Mouse (Mus musculus) urinary bladder, adult 18-20 months (tissue): Measurements from ENCODE around the gene Nbea.

Experiments
- DNase-seq, 2 experiments: peaks; one replicate each; pipeline ENCODE4 v3.0.0; 2022; ENCODE audit warnings: low spot score in 2 of 2, mixed read lengths in 2 of 2

Nbea gene

DNA sequence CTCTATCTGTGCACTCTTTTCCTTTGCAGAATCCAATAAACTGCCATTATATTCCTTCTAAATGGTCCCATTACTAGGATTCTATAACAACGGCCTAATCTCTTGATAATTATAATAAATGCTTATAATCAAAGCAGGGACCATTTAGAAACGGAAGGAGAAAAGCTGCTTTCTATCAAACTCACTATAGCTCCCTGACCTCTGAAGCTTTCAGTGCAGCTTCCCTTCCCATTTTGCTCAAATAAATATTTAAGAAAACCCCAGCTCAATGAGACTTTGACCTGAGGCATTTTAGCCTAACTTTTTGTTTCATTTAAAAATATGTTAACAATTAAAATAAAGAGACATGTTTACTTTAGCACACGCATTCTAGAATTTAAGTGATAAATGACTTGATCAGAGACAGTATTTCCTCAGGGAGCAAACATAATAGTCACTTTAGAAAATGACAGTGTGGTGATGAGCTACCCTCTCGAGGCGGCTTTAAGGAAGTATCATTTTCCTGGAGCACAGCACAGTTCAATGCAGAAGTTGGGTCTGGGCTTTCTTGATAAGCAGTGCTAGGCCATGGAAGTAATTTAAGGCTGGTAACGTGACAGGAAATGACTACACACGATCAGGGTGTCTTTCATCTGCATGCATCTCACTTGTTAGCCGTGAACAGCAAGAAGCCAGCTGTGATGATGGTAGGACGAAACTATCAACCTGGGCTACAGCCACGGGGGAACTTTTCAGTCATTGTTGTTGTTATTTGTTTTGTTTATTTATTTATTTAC lies 354.8 kb downstream of the Nbea start:
- DNase-seq = no peak

- DNase-seq = no peak
Observed at GRCm38 (mm10) chr3:55824864-55825263, 358.6 kb downstream of the Nbea start.

- no peak for DNase-seq
Observed at GRCm38 (mm10) chr3:55819598-55819997, 363.9 kb downstream of the Nbea start.

DNA sequence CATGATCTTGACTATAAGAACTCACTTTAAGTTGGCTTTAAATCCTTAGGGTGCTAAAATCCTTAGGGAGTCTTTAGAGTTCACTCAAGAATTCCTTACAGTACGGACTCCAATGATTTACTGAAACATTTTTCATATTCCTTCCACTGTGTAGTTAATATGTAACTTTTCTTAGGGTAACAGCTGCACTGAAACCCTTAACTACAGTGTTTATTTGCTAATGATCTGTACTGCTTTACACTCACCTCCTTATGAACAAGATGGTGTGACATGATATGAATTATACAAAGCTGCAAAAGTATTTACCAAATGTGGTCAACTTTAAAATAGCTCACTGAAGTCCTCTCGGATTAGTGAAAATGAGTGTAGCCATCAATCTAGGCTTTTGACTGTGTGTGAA lies 365.4 kb downstream of the Nbea start:
- no peak for DNase-seq

- DNase-seq = no peak
Observed at GRCm38 (mm10) chr3:55816638-55817375, 366.7 kb downstream of the Nbea start.

DNA sequence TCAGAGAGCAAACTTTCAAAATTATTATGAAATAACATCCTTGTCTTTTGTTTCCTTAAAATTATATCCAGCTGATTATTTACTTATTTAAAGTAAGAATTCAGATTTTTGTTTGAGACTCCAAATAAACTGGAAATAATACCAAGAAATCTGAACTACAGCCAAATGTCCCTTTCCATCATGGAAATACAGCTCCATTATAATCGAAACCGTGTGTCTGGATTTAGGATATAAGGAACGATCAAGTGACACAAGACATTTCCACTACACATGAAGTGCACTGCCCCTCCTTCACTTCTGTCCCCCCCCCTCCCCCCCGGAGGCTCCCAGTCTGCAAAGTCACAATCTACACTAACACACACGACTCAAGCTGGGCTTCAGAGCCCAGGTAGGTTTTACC lies 367.4 kb downstream of the Nbea start:
- DNase-seq = no peak

DNA sequence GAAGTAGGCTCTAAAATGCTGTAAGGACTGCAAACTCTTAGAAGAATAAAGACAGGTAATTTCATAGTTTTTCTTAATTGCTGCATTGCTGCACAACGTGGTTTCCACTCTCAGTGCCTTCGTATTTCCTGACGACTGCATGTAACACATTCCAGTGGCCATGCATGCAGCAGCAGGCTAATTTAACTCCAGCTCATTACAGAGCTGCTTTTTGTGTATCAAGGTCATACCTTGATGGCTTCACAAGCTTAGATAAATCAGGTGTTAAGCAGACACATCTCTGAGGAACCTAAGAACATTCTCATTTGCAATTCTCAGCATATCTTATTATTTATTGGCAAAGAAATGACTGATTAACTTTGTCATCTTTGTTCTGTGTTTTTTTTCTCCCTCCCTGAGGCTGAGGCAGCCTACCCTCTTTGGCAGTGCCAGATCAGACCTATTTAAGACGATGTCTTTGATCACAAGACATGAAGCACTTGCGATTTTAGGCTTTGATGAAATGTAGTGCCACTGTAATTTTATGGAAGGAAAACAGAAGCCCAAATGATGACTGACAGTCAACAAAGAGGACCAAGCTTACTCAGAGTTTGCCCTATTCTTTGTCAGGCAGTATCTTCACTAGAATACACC lies 368.4 kb downstream of the Nbea start:
- no peak for DNase-seq

DNA sequence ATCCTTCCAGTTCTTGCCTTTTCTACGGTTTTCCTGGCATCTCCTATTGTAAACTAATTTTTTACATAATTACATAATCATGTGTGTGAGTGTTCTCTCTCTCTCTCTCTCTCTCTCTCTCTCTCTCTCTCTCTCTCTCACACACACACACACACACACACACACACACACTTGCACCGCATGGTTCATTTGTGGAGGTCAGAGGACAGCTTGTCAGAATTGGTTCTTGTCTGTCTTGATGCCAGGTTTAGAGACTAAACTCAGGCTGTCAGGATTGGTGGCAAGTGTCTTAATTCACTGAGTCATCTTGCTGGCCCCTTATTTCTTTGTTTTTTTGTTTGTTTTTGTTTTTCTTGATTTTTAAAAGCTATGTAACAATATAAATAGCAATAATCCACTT lies 388.7 kb downstream of the Nbea start:
- no peak for DNase-seq

GRCm38 (mm10) chr3:55793842-55794575 lies 389.5 kb downstream of the Nbea start:
- DNase-seq = no peak

DNA sequence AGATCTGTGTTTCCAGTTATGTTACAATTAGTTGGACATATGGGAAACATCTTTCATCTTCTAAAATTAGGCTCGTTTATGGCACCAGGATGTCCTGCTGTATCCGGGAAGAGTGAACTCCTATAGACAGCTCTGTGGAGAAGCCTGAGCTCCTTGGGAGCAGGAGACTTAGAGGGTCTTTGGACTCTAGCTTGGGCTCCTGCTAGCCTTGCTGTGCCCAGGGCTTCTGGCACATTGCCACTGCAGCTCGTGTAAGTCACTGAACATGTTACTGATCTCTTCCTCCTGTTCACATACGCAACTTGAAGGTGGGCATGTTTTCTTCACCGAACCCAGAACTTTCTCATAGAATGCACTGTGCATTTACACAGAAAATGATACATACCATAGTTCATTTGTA lies 391.2 kb downstream of the Nbea start:
- DNase-seq = no peak

DNA sequence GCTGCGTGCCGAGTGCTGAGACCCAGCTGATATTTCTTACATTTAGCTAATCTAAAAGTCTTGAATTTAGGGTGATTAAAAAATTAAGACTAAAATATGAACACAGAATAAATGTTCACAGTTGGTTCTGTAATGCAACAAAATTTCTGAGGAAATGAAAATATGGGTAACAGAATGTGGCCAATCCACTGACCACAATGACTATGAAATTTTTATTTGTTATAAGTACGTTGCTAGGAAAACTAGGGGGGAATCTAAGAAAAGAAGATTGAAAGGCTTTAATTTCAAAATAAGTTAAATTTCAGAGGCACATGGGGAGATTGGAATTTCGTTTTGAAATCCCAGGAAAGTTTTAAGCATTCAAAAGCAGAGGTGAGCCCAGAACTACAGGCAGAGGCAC lies 392.9 kb downstream of the Nbea start:
- DNase-seq = no peak

DNA sequence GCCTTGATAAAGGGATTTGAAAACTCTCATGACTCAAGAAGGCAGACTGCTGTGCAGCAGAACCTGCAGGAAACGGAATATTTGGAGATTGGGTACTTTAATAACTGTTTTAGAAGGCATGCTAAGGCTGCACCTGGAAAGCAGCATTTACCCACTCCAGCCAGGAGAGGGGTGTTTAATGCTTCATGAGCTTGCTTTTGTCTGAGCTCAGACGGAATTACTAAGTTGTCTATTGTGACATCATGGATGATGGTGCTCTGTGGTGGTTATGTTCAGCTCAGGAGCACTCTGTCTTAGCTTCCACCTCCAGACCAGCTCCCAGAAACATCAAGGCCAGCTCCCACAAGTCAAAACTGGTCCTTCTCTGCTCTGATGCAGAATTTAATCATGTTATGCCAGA lies 393.6 kb downstream of the Nbea start:
- no peak for DNase-seq

- DNase-seq = no peak
Observed at GRCm38 (mm10) chr3:55788621-55789201, 394.8 kb downstream of the Nbea start.

GRCm38 (mm10) chr3:55788214-55788586 lies 395.3 kb downstream of the Nbea start:
- no peak for DNase-seq

DNA sequence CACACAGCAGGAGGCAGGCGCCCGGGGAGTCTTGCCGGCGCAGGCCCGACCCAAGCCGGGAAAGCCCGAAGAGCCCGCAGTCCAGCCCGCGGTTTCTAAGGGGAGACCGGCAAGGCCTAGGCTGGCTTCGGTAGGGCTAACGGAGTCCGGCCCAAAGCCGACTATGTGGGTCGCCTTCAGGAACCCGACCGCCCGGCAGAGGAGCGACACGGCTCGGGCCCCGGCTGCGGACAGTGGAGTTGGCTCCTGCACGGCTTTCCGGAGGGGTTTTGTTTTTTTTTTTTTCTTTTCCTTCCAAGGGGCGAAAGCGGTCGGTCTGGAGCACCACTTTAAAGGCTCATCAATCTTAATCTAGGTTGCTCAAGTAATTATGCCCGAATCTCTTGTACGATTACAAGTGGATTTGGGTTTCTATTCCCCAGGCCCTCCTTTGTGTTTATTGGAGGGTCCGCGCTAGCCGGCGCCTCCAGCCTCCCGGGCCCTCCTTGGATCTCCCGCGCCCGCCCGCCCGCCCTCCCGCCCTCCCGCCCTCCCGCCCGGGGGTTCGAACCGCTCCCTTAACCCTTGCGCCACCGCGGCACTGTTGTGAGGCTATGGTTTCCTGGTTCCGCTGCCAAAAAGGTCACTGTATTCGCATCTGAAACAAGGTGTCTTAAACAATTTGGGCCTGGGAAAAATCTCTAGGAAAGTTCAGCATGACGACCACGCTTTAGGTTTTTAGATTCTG lies 395.9 kb downstream of the Nbea start:
- peak in 1 of 2 experiments; percentile 41 for DNase-seq

GRCm38 (mm10) chr3:55786835-55787486 lies 396.5 kb downstream of the Nbea start:
- no peak for DNase-seq

- DNase-seq = no peak
Observed at GRCm38 (mm10) chr3:55785981-55786725, 397.3 kb downstream of the Nbea start.

DNA sequence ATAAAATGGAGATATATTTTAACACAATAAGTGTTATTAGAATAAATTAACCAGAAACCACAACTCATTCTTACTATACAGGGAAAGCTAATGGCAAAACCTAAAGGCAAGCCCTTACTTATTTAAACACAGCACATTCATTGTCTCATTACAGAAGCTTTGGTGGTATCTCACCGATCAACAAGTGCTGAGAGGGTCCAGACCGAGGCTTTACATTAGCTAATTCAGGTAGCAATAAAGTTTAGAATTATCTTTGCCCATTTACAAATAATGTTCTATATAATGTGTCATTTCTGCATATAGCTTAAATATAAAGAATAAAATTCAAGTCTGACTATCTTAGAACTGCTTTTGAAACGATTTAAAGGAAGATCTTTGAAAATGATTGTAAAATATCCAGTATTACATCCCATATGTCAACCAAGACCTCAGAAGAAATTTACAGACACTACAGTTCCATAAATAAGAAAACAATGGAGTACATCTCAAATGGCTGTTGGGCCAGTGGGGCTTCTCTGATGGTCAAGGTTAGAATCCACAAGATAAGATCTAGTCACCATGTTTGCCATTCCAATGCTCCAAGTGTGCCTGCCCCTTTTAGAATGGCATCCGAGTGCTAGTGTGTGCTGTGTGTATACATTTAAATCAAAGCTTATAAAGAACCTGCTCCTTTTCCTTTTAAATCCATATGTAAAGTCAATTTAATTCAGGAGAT lies 398.1 kb downstream of the Nbea start:
- no peak for DNase-seq

DNA sequence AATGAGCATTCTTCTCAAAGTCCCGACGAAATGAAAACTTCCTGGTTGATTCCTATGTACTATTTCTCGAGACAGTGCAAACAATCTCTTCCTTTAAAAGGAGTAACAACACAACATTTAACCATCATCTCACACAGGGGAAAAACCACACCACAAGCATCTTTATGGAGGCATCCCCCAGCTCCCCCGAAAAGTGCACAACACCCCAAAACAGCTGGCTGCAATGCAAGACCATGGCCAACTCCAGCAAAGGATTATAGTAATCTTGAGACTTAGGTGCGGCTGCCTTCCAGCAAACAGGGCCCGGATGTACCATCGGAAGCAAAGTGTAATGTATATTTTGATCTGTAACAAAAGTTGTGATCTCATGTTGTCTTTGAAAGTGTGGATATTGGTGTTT lies 399.4 kb downstream of the Nbea start:
- no peak for DNase-seq
